Mouse (Mus musculus): ENCODE measurements at regions not wholly inside any gene's neighbourhood (a gene's known extent, or its start where the extent isn't known, plus 50 kb on each side); places are given as distances from the start of the nearest gene placed in this dataset.

DNA sequence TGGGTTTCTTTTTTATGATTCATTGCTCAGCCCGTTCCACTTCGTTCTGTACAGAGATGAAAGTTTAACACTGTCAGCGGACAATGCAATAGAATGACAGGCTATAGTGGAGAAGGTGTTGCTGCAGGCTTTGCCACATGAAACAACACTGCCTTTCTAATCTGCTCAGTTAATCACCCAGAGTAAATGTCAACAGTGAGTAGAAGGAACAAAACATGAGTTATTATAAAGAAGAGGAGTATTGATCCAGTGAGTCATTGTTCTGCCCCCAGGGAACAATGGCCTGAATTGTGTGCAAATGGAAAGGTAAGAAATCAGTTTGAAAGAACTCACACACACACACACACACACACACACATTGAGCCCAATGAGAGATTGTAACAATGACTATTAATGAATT is 118.2 kb downstream of the Qrsl1 start:
- peak; percentile 17 for DNase-seq (ENCODE audit: low read depth)

DNA sequence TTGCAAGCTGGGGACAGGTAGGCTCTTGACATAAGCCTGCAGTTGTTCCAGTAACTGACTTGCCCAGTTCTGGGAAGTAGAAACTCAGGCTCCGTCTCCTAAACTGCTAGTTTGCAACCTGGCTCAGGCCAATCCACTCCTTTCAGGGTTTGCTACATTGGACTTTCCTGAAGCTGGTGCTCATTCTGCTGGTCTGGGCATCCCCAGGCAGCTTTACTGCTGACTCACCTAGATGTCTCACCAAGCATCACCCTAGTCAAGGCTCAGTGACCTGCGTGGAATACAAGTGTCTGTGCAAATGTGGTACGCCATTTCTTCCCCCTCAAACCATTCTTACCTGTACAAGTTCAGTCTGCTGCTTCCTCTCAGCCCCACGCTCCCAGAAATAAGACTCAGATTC is 110.8 kb downstream of the Qrsl1 start:
- DNase-seq (ENCODE audit: low read depth): no peak

DNA sequence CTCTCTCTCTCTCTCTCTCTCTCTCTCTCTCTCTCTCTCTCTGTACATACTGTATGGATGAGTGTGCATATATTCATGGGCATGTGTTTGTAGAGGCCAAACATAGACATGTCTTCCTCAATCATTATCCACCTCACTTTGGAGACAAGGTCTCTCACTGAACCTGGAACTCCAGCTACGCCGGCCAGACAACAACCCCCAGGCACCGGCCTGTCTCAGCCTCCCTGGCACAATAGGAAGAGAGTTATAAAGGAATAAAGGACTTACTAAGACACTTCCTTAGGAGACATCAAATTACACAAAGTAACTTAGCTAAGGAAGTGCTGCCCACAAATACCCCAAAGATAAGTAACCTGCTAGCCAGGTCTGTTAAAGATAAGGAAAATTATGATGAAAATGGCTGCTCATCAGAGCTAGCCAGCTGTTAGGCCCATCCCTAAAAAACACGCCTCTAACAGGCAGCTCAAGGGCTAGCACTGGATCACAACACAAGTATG is 110.0 kb downstream of the Qrsl1 start:
- no peak for DNase-seq (ENCODE audit: low read depth)

DNA sequence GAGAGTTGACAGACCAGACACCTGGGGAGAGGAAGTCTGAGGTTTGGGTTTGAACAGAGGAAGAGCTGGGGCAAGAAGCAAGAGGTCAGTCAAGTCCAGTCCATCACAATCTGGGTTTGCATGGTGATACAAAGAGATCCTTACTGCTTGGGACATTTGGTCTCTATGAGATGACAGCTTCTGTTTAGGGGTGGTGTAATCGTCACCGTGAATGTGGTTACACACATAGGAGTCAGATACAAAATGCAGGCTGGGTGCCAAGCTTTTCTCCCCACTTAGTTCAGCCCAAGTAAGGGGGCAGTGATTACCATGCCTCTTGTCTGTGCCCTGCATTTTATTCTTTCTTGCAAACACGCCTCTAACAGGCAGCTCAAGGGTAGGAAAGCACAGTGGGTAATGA is 108.9 kb downstream of the Qrsl1 start:
- no peak for DNase-seq (ENCODE audit: low read depth)

DNA sequence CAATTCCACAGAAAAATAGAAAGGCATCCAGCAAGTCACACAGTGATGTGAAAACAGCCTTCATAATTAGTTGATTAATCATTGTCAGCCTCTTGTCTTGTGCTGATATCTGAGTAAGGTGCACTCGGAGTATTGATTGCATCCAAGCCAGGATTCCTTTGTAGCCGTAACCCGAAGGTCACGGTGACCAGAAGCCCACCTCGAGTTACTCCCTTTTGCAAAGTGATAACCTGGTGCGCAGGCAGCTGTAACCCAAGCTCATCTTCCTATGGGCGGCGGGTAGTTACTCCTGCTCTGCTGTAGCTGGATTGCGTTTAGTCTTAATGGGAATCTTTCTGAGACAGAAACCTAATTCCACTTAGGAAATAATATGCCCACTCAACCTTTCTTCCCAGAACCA is 107.0 kb downstream of the Qrsl1 start:
- DNase-seq (ENCODE audit: low read depth): no peak

DNA sequence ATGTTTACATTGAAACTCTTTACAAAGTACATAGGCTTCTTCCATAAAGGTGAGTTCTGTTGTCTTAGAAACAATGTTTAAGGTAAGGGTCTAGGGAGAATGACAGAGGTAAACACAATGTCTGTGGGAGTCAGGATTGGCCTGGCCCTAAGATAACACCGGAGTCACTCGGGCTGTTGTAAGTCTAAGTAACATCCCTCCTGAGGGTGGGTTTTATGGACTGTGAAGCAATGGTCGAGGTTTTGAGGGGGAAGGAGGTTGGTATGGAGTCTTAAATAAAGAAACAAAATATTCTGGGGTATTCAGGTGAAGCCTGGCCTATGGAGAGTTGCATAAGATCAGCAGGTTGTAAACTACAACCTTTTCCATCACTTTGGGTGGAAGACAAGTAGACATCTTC is 101.5 kb downstream of the Qrsl1 start:
- DNase-seq (ENCODE audit: low read depth): no peak

DNA sequence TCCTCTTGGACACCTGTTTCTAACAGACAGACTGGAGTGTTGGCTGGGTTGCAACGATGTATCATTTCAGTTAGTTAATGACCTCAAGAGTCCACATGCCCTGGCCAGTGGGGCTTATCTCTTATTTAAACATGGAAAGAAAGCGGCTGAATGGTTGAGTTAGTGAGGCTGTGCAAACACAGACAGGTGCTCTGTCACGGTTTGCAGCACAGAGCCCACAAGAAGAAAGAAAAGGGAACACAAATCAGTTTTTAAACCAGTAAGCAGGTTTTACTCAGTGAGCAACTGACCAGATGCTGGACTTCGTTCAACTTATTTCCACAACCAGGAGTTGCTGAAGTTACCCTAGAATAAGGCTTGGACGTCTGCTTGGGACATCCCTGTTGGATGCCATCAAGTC is 86.3 kb downstream of the Qrsl1 start:
- no peak for DNase-seq (ENCODE audit: low read depth)

DNA sequence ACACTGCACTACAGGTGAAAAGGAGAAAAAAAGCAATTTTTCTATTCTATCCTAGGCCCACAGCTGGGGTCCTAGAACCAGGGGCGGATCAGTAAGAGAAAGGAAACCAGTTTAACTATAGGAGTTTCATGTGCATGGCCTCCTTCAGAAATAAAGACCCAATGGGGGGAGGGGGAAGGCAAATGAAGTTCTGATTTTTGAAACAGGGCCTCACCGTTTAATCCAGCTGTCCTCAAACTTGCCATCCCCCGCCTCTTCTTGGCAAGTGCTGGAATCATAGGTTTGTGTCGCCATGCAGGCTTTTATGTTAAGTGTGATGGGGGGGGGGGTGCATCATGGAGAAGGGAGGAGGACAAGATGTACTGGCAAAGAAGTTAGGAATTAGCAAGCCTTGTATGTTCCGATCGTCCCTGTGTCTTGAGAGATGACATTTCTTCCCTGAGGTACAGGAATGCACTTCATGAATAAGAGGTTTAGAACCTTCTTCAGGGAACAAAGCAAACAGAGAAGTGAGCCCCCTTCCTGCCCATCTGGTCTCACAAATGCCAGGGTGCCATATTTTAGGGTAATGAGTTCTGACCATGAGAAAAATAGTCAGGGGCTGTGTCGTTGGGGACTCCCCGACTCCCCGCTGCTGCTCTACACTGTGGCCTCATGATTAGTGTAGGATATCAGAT is 83.9 kb downstream of the Qrsl1 start:
- no peak for DNase-seq (ENCODE audit: low read depth)

DNA sequence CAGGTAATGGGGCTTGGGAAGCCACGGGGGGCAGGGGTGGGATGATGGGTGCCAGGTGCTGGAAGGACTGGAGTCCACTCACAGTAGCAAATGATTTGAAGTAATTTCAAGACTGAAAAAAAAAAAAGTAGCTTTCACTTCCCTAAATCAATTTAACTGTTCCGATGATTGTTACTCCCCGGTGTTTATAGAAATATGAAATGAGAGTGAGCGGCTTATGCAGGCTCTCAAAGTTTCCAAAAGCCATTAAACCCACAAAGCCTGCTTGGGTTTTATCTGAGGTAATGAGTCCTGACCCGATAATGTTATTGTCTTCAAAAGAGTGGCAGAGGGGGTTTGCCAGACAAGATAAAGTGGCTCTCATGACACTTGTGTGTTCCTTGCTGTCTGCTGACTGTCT is 82.9 kb downstream of the Qrsl1 start:
- DNase-seq (ENCODE audit: low read depth): no peak

DNA sequence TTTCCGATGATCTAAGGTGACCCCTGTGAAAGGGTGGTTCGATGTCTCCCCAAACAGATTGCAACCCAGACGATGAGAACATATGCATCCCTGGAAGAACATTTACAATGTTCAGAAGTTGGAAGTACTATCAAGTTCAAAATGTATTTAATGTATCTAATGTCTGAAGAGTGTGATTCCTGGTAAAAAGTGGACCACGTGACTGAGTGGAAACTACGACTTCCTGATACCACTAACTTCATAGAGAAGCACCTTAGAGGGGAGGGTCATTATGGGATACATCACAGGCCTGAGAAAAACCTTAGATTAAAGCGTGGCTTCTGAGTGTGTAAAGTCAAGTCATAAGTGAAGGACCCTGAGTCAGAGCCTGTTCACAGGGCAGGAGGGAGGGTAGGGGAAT is 82.1 kb downstream of the Qrsl1 start:
- no peak for DNase-seq (ENCODE audit: low read depth)

DNA sequence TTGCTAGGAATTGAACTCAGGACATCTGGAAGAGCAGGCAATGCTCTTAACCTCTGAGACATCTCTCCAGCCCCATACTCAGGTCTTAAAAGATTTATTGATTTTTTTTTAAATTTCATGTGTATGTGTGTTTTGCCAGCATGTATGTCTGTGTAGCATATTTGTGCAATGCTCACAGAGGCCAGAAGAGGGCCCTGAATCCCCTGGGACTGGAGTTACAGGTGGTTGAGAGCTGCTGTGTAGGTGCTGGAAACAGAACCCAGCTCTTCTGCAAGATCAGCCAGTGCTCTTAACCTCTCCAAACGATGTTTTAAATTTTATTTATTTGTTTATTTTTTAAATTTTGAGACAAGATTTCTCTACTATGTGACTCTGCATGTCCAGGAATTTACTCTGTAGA is 78.9 kb downstream of the Qrsl1 start:
- DNase-seq (ENCODE audit: low read depth): no peak

DNA sequence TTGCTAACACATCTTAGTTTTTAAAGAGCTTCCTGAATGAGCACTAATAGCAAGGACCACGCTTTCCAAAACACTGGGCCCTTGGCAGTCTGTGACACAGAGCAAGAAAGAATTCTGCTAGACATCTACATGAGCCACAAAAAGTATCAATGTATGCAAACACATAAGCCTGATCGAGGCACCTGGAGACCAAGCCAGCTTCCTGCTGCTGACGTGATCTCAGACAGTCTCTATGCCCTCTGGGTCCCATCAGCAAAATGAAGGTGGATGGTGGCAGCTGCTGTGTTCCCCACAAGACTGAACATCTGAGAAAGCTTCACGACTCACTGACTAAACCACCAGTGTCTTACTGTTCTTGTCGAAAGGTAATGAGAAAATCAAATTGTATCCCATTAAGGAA is 77.5 kb downstream of the Qrsl1 start:
- no peak for DNase-seq (ENCODE audit: low read depth)

Measured in gonadal fat pad, adult 2 months (tissue).